Mouse (Mus musculus) kidney, adult 11 months (tissue): ENCODE data around the gene Pdzd2.

Experiments
- DNase-seq: peaks from one replicate; pipeline ENCODE4 v3.0.0; 2022

Pdzd2 gene

DNA sequence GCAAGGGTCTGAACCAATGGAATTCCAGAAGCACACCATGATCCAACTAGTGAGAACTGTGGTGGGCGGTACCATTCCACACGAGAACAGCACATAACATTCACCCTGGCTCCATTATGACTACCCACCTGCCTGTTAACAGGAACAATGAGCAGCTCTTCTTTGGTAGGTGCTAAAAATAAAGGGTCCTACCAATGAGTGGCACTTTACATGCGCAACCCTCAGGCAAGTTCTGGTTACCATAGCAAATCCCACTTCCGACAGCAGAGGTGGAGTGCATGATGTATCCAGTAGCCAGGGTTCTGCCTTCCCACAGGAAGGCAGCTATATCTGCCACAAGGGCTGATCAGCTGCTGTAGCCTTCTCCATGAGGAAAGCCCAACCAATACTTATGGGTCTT lies 11.3 kb downstream of the Pdzd2 start:
- no peak for DNase-seq

DNA sequence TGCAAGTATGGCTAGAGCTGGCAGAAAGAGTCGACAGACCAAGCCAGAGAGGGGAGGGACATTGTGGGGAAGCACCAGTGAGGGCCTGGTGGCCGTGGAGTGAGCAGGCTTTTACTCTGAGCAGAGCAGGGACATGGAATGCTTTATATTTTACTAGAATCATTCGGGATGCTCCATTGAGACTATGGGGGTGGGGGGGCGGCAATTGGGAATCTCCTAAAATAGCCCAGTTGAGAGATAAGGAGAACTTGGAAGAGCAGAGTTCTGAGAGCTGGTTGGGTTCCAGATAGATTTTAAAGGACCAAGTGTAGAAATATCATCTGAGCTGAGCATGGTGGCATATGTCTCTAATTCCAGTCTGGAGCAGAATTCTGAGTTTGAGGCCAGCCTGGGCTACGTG lies 14.5 kb downstream of the Pdzd2 start:
- no peak for DNase-seq

DNA sequence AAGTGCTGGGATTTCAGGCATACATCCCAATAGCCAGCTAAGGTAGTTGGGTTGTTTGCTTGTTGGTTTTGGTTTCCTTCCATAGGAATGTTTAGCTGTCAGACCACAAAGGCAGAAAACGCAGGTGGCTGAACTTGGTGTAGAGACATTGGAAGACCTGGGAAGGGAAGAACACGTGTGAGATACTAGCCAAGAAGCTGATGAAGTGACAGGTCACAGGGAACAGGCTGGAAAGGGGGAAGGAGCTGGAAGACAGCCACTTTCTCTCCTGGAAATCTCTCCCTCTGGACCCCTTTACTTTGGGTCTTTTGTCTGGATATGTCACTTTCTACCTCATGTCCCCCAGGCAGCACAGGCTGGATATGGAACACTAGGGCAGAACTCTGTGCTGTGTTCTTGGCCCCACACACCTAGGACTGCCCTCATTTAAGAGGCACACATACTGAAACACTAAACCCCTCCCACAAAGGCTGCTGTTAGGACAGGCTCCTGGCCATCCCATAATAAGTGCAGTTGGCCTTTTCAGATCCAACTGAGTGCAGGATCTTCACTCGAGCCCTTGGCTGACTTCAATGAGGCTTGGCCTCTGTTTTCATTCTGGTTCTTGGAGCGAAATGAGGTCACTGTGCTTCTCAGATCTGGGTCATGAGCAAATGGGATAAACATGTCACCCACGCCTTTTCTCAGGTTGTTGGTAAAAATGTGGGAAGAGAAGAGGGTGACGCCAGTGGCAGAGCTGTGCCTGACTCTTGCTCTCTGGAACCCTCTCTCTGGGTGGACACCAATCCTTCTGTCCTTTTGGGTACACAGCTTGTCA lies 17.8 kb downstream of the Pdzd2 start:
- DNase-seq = no peak

- no peak for DNase-seq
Measured at GRCm38 (mm10) chr15:12718819-12719218, 20.9 kb downstream of the Pdzd2 start.

DNA sequence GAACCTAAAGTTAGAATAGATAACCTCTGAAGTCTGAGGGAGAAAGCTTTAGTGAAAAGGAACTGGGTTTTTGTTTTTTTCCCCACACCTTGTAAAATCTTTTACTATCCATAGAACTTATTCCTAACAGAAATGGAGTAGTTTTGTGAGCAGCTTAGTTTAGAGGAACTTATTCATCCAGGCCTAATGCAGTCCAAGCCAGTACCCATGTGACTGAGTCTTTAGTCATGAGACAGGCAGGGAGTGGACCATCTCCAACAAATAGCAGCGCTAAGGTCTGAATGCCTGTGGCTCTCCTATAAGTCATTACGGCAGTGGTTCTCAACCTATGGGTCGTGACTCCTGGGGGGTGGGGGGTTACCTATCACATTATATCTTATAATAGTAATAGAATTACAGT lies 22.3 kb downstream of the Pdzd2 start:
- no peak for DNase-seq

GRCm38 (mm10) chr15:12716881-12717280 lies 22.8 kb downstream of the Pdzd2 start:
- DNase-seq = no peak

- no peak for DNase-seq
Measured at GRCm38 (mm10) chr15:12714322-12714721, 25.4 kb downstream of the Pdzd2 start.

DNA sequence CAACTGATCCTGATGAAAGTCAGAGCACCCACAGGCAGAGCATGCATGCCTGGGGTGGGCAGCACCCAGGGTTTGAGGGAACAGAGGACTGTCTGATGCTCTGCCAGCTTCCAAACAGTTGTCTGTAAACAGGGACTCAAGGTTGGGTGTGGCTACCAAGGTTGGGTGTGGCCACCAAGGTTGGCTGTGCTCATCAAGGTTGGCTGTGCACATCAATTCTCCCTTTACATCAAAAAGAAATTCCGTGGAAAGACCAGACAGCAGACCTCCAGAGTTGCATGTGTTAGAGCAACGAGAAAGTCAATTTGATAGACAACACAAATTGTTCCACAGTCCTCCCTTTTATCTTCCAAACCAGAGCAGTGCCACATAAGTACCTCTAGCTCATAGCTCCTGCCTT lies 26.5 kb downstream of the Pdzd2 start:
- no peak for DNase-seq

- DNase-seq = no peak
Measured at GRCm38 (mm10) chr15:12710036-12710435, 29.7 kb downstream of the Pdzd2 start.

DNA sequence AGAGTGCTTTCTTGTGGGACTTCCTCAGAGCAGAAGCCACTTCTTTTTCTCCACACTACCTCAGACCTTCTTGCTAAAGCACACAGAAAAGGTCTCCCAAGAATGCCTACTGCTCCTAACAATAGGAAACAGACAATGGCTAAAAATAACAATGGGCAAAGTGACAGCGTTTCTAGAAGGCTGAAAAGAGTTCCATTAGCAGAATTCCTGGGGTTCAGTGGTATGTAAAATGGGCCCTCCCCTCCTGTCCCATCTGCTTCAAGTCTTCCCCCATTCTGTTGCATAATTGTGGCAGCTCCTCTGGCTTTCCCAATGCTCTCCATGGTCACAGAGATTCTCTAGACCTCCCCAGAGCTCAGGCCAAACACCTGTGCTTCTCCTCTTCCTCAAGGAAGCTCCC lies 31.4 kb downstream of the Pdzd2 start:
- DNase-seq = no peak

DNA sequence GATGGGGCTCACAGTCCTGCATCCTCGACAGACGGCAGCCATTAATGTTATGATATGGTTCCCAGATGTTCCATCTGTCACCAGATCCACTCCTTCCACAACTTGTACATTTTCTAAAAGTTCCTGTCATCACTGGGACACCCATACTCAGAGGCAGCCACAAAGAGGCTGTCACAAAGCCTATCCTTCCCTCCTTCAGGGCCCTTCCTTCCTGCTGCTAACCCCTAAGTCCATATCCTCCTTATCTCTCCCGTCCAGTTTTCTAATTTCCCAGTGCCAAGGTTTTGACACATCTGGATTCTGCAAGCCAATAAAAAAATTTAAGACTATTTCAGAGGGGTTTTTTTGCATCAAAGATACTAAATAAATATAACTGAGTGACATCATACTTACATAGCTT lies 32.8 kb downstream of the Pdzd2 start:
- no peak for DNase-seq

DNA sequence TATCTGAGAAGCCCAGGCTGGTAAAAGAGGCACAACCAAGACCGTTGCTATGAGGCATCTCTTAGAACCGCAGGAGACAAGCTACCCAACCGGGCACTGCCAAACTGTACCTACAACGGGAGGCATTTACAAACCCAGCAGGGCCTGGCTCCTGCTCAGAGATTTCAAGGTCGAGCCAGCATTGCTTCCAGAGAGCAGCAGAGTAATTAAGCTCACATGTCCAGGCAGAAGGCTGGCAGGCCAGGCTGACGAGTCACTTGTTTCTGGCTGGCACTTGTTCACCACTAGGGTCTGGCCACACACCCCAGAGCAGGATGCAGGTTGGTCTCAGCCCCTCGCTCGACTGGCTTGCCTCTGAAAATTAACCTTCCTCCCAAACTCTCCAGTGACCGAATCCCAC lies 39.4 kb downstream of the Pdzd2 start:
- peak; percentile 9 for DNase-seq

GRCm38 (mm10) chr15:12697741-12698140 lies 42.0 kb downstream of the Pdzd2 start:
- DNase-seq = no peak

GRCm38 (mm10) chr15:12696889-12697288 lies 42.8 kb downstream of the Pdzd2 start:
- peak; percentile 5 for DNase-seq

DNA sequence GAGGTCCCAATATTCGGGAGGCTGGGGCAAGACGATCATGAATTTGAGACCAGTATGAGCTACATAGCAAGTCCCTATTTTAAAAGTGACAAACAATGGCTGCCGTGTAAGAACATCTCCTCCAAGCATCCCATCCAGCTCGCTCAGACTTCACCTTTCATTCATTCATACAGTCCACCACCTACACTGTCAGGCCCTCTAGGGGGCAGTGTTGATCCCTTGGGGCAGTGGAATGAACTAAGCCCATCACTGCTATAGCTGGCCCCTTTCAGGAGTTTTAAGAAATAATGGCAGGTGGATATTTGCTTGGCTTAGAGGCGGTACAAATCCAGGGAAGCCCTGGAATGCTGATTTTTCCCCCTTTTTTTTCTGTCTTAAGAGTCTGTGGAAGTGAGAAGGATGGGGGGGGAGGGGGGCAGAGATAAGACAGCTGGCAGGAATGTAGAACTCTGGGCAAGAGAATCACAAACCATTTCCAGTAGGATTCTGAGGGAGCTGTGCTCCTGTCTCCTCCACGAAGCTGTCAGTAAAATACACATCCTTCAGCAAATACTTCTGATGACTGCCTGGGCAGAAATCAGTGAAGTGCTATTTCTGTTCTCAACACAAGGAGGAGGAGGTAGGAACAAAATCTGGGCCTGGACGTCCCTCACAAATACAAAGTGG lies 49.9 kb downstream of the Pdzd2 start:
- DNase-seq = no peak

- DNase-seq = no peak
Measured at GRCm38 (mm10) chr15:12682549-12682948, 57.2 kb downstream of the Pdzd2 start.

DNA sequence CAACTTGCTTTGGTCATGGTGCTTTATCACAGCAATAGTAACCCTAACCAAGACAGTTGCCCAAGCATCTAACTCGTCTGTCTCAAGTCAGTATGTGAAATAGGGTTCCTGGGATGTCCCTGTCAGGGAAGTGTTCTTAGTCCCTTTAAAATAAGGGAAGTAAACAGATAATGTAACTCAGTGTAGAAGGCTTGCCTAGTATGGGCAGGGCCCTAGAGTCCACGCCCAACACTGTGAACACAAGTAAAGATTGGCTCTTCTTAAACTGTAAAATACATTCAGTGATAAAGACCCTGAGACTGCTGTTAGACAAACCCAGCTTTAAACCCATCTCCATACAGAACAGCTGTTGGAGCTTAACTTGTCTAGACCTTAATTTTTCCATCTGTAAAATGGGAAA lies 57.8 kb downstream of the Pdzd2 start:
- no peak for DNase-seq

GRCm38 (mm10) chr15:12680750-12681149 lies 59.0 kb downstream of the Pdzd2 start:
- no peak for DNase-seq

- DNase-seq = no peak
Measured at GRCm38 (mm10) chr15:12679996-12680395, 59.7 kb downstream of the Pdzd2 start.

DNA sequence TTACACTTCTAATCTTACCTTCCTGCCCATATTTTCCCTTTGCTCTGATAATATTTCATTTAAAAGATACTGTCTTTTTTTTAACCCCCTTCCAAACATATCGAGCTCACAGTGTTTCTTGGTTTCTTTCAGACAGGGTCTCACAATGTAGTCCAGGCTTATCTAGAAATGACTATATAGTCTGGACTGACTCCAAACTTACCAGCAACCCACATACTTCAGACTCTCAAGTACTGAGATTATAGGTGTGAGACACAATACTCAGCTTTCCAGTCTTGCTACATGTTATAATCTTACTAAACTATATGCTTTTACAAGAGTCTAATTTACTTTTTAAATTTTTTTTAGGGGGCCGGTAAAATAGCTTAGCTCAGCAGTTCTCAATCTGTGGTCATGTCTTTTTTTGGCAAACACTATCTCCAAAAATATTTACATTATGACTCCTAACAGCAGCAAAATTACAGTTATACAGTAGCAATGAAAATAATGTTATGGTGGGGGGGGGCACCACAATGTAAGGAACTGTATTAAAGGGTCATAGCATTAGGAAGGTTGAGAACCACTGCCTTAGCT lies 61.1 kb downstream of the Pdzd2 start:
- DNase-seq = no peak

DNA sequence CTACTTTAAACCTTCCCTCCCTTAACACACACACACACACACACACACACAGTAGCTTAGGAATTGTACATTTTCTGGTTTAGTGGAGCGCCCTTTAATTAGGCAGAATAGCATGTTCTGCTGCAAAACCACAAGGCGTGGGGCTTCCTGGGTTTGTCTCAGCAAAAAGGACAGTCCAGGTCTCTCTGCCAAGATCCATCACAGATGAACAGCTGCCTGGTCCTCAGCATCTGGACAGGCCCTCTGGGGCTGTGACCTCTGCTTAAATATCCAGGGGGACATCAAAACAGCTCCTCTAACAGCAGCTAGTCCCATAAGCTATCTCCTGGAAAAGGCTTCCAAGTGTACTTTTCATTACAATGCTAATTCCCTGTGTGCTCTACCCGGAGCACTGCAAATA lies 64.4 kb downstream of the Pdzd2 start:
- DNase-seq = no peak

DNA sequence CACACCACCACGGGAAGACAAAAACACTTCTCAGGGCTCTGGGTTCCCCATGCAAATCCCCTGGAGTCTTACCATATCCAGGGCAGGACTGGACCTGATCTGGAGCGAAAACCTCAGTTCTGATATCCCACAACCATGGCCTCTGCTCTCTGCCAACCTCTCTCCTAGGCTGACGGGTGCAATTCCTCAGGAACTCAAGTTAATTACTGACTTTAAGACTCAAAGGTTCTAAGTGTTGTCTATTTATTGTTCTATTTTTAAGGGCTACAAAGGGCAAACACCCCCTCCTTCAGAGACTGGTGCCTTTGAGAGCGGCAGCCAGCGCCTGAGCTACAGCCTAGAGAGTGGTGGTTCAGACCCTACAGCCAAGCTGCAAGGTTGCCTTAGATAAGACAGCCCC lies 65.7 kb downstream of the Pdzd2 start:
- peak; percentile 64 for DNase-seq

DNA sequence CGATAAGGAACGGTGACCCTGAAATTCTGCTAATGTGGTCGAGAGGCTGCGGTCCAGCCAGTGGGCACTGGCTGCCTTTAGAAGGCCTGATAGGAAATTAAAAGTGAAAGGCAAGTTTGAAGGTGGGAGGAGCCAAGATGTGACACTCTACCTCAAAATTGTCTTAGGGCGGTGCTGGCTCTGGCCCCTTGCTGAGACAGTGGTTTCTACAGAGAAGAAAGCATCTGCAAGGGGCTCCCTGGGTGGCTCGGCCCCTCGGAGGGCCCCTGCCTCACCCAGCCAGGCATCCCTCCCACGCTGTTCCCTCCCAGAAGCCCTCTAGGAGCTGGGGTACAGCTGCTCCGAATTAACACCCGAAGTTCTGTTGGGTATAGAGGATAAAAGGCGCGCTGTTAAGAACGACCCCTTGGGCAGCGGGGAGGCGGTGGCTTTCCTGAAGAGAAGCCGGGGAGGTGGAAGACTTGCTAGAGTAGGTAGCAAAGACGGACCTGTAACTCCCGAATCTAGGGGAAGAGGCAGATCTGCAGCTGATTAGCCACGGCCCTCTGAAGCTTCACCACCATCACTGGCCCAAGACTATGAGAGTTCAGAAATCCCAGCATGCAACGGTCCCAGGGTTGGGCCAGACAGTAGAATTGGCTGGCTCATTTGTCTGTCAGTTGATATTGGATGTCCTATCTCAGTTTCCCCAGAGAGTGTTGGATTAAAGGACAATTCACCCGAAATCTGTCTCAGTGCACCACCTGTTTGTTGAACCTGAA lies 71.8 kb downstream of the Pdzd2 start:
- DNase-seq = no peak

DNA sequence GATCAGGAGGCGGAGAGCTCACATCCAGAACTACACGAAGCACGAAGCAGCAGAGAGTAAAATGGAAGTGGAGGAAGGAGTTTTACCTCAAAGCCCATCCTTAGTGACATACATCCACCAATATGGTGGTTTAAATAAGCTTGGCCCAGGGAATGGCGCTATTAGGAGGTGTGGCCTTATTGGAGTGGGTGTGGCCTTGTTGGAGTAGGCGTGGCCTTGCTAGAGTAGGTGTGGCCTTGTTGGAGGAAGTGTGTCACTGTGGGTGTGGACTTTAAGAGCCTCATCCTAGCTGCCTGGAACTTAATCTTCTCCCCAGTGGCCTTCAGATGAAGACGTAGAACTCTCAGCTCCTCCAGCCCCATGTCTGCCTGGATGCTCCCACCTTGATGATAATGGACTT lies 73.8 kb downstream of the Pdzd2 start:
- DNase-seq = no peak
